Mouse (Mus musculus): ENCODE measurements around the gene Golm1. TPM values are rescaled to one million over a fixed set of nuclear protein-coding genes. Genes with fewer than 3 reads are reported as not detected.

The Golm1 gene
- polyA plus RNA-seq, 1 experiment from 2014 or later, result 34.5 TPM

- Histone ChIP-seq H3K9me3 (ENCODE audit: control insufficient read depth, low read length) (no peaks in the 10 kb centered on the region), H3K9ac (ENCODE audit: low read length) (no peak overlapping the region), H3K27me3 (ENCODE audit: control insufficient read depth, insufficient read depth, low read depth, low read length) (no peaks in the 10 kb centered on the region), H3K27ac (ENCODE audit: low read length) (no peak overlapping the region), H3K4me3 (ENCODE audit: low read length) (no peak overlapping the region), H3K4me1 (replicated peaks; ENCODE audit: control insufficient read depth, insufficient read depth, low read length) (no peaks in the 10 kb centered on the region), H3K36me3 (ENCODE audit: control insufficient read depth, insufficient read depth, low read length) (peaks cover 41% of the 10 kb centered on the region), H3K4me2 (ENCODE audit: low read depth, low read length) (no peak overlapping the region)
- 85% methylated on average over 7 of the region's 7 CpGs for WGBS
- ATAC-seq (ENCODE audit: low read depth), result no peak
Observed at GRCm38 (mm10) chr13:59621643-59622489, 53.7 kb downstream of the Golm1 start.

GRCm38 (mm10) chr13:59618463-59618862, 57.1 kb downstream of the Golm1 start:
- no peaks in the 10 kb centered on the region for H3K27me3 ChIP-seq (ENCODE audit: control insufficient read depth, insufficient read depth, low read depth, low read length)
- H3K4me2 ChIP-seq (ENCODE audit: low read depth, low read length), result no peak overlapping the region
- no peaks in the 10 kb centered on the region for H3K9me3 ChIP-seq (ENCODE audit: control insufficient read depth, low read length)
- no peak overlapping the region for H3K9ac ChIP-seq (ENCODE audit: low read length)
- no peak overlapping the region for H3K27ac ChIP-seq (ENCODE audit: low read length)
- ATAC-seq (ENCODE audit: low read depth), result no peak
- peaks cover 29% of the 10 kb centered on the region for H3K36me3 ChIP-seq (ENCODE audit: control insufficient read depth, insufficient read depth, low read length)
- no peak overlapping the region for H3K4me3 ChIP-seq (ENCODE audit: low read length)
- 74% methylated on average over 6 of the region's 6 CpGs for WGBS
- no peaks in the 10 kb centered on the region for H3K4me1 ChIP-seq (replicated peaks; ENCODE audit: control insufficient read depth, insufficient read depth, low read length)

GRCm38 (mm10) chr13:59615554-59615953, 60.1 kb downstream of the Golm1 start:
- H3K4me1 ChIP-seq (replicated peaks; ENCODE audit: control insufficient read depth, insufficient read depth, low read length), result no peaks in the 10 kb centered on the region
- no peak overlapping the region for H3K27ac ChIP-seq (ENCODE audit: low read length)
- 0 out of 2 replicates have a peak, but pooled peaks have one; percentile 10 for ATAC-seq (ENCODE audit: low read depth)
- H3K9me3 ChIP-seq (ENCODE audit: control insufficient read depth, low read length), result no peaks in the 10 kb centered on the region
- H3K27me3 ChIP-seq (ENCODE audit: control insufficient read depth, insufficient read depth, low read depth, low read length), result no peaks in the 10 kb centered on the region
- no peak overlapping the region for H3K4me3 ChIP-seq (ENCODE audit: low read length)
- 56% methylated on average over 4 of the region's 4 CpGs for WGBS
- H3K4me2 ChIP-seq (ENCODE audit: low read depth, low read length), result no peak overlapping the region
- H3K36me3 ChIP-seq (ENCODE audit: control insufficient read depth, insufficient read depth, low read length), result peaks cover 27% of the 10 kb centered on the region
- H3K9ac ChIP-seq (ENCODE audit: low read length), result no peak overlapping the region

- no peaks in the 10 kb centered on the region for H3K9me3 ChIP-seq (ENCODE audit: control insufficient read depth, low read length)
- no peaks in the 10 kb centered on the region for H3K4me1 ChIP-seq (replicated peaks; ENCODE audit: control insufficient read depth, insufficient read depth, low read length)
- no peak overlapping the region for H3K27ac ChIP-seq (ENCODE audit: low read length)
- H3K4me3 ChIP-seq (ENCODE audit: low read length), result no peak overlapping the region
- no peak overlapping the region for H3K9ac ChIP-seq (ENCODE audit: low read length)
- ATAC-seq (ENCODE audit: low read depth), result no peak
- no peaks in the 10 kb centered on the region for H3K27me3 ChIP-seq (ENCODE audit: control insufficient read depth, insufficient read depth, low read depth, low read length)
- WGBS, result 91% methylated on average over 4 of the region's 4 CpGs
- H3K4me2 ChIP-seq (ENCODE audit: low read depth, low read length), result no peak overlapping the region
- peaks cover 24% of the 10 kb centered on the region for H3K36me3 ChIP-seq (ENCODE audit: control insufficient read depth, insufficient read depth, low read length)
Observed at GRCm38 (mm10) chr13:59615152-59615551, 60.5 kb downstream of the Golm1 start.

- no peaks in the 10 kb centered on the region for H3K4me1 ChIP-seq (replicated peaks; ENCODE audit: control insufficient read depth, insufficient read depth, low read length)
- no peak for ATAC-seq (ENCODE audit: low read depth)
- peaks cover 22% of the 10 kb centered on the region for H3K36me3 ChIP-seq (ENCODE audit: control insufficient read depth, insufficient read depth, low read length)
- no peak overlapping the region for H3K9ac ChIP-seq (ENCODE audit: low read length)
- WGBS, result 72% methylated on average over 4 of the region's 4 CpGs
- no peak overlapping the region for H3K4me2 ChIP-seq (ENCODE audit: low read depth, low read length)
- no peak overlapping the region for H3K27ac ChIP-seq (ENCODE audit: low read length)
- H3K27me3 ChIP-seq (ENCODE audit: control insufficient read depth, insufficient read depth, low read depth, low read length), result no peaks in the 10 kb centered on the region
- no peak overlapping the region for H3K4me3 ChIP-seq (ENCODE audit: low read length)
- no peaks in the 10 kb centered on the region for H3K9me3 ChIP-seq (ENCODE audit: control insufficient read depth, low read length)
Observed at GRCm38 (mm10) chr13:59613868-59614267, 61.7 kb downstream of the Golm1 start.

- Histone ChIP-seq H3K27me3 (ENCODE audit: control insufficient read depth, insufficient read depth, low read depth, low read length) (no peaks in the 10 kb centered on the region), H3K4me3 (ENCODE audit: low read length) (no peak overlapping the region), H3K36me3 (ENCODE audit: control insufficient read depth, insufficient read depth, low read length) (peaks cover 24% of the 10 kb centered on the region), H3K27ac (ENCODE audit: low read length) (no peak overlapping the region), H3K4me1 (replicated peaks; ENCODE audit: control insufficient read depth, insufficient read depth, low read length) (no peaks in the 10 kb centered on the region), H3K9ac (ENCODE audit: low read length) (no peak overlapping the region), H3K4me2 (ENCODE audit: low read depth, low read length) (no peak overlapping the region), H3K9me3 (ENCODE audit: control insufficient read depth, low read length) (no peaks in the 10 kb centered on the region)
- no peak for ATAC-seq (ENCODE audit: low read depth)
- WGBS, result 92% methylated on average over 2 of the region's 2 CpGs
Observed at GRCm38 (mm10) chr13:59610437-59610836, 65.2 kb downstream of the Golm1 start.

GRCm38 (mm10) chr13:59609885-59610284, 65.7 kb downstream of the Golm1 start:
- no peak for ATAC-seq (ENCODE audit: low read depth)
- no peaks in the 10 kb centered on the region for H3K9me3 ChIP-seq (ENCODE audit: control insufficient read depth, low read length)
- H3K4me1 ChIP-seq (replicated peaks; ENCODE audit: control insufficient read depth, insufficient read depth, low read length), result no peaks in the 10 kb centered on the region
- no peak overlapping the region for H3K4me2 ChIP-seq (ENCODE audit: low read depth, low read length)
- no peak overlapping the region for H3K27ac ChIP-seq (ENCODE audit: low read length)
- WGBS, result 81% methylated on average over 4 of the region's 4 CpGs
- H3K4me3 ChIP-seq (ENCODE audit: low read length), result no peak overlapping the region
- no peak overlapping the region for H3K9ac ChIP-seq (ENCODE audit: low read length)
- H3K27me3 ChIP-seq (ENCODE audit: control insufficient read depth, insufficient read depth, low read depth, low read length), result no peaks in the 10 kb centered on the region
- peaks cover 24% of the 10 kb centered on the region for H3K36me3 ChIP-seq (ENCODE audit: control insufficient read depth, insufficient read depth, low read length)

- Histone ChIP-seq H3K4me3 (ENCODE audit: low read length) (no peak overlapping the region), H3K36me3 (ENCODE audit: control insufficient read depth, insufficient read depth, low read length) (peaks cover 29% of the 10 kb centered on the region), H3K27me3 (ENCODE audit: control insufficient read depth, insufficient read depth, low read depth, low read length) (no peaks in the 10 kb centered on the region), H3K4me1 (replicated peaks; ENCODE audit: control insufficient read depth, insufficient read depth, low read length) (no peaks in the 10 kb centered on the region), H3K4me2 (ENCODE audit: low read depth, low read length) (no peak overlapping the region), H3K9me3 (ENCODE audit: control insufficient read depth, low read length) (no peaks in the 10 kb centered on the region), H3K27ac (ENCODE audit: low read length) (no peak overlapping the region), H3K9ac (ENCODE audit: low read length) (no peak overlapping the region)
- no peak for ATAC-seq (ENCODE audit: low read depth)
- WGBS, result 74% methylated on average over 10 of the region's 10 CpGs
Observed at GRCm38 (mm10) chr13:59605221-59605922, 70.2 kb downstream of the Golm1 start.

- H3K9me3 ChIP-seq (ENCODE audit: control insufficient read depth, low read length), result no peaks in the 10 kb centered on the region
- WGBS, result 69% methylated on average over 1 of the region's 1 CpGs
- no peak overlapping the region for H3K9ac ChIP-seq (ENCODE audit: low read length)
- no peak overlapping the region for H3K4me2 ChIP-seq (ENCODE audit: low read depth, low read length)
- H3K27me3 ChIP-seq (ENCODE audit: control insufficient read depth, insufficient read depth, low read depth, low read length), result no peaks in the 10 kb centered on the region
- H3K4me3 ChIP-seq (ENCODE audit: low read length), result no peak overlapping the region
- no peak for ATAC-seq (ENCODE audit: low read depth)
- no peaks in the 10 kb centered on the region for H3K4me1 ChIP-seq (replicated peaks; ENCODE audit: control insufficient read depth, insufficient read depth, low read length)
- peaks cover 36% of the 10 kb centered on the region for H3K36me3 ChIP-seq (ENCODE audit: control insufficient read depth, insufficient read depth, low read length)
- H3K27ac ChIP-seq (ENCODE audit: low read length), result no peak overlapping the region
Observed at GRCm38 (mm10) chr13:59604511-59604910, 71.1 kb downstream of the Golm1 start.

All from lung, embryonic 16.5 days (tissue).